Mouse (Mus musculus): Measurements from ENCODE around the gene Ptpn20. TPM values are rescaled to one million over a fixed set of nuclear protein-coding genes. Genes with fewer than 3 reads are reported as not detected.

The Ptpn20 gene
- polyA plus RNA-seq, 1 experiment from 2014 or later, result not detected

Other genes with a start within 250 kb of the Ptpn20 start
- gene Mapk8, start 142.0 kb upstream of the Ptpn20 start, polyA plus RNA-seq (2018), result 8.0 to 15.4 TPM (median 11.3 TPM) in 3 replicates
- not detected in 3 replicates for gene Frmpd2, start 117.5 kb upstream of the Ptpn20 start, polyA plus RNA-seq (2018)